Mouse (Mus musculus) testis, adult 2 months (tissue): ENCODE results near the gene Ascl2. TPM values are rescaled to one million over a fixed set of nuclear protein-coding genes. Genes with fewer than 3 reads are reported as not detected.
A peak's percentile ranks its signal among the peaks of the same experiment; 100 is the strongest.

ENCODE experiments used
- H3K27ac ChIP-seq: fragments of 200-500 bp; 2 replicates; pipeline ENCODE4 v1.5.1; 2012; ENCODE audit warnings: low read depth, low read length; ENCODE audit not compliant: control insufficient read depth, insufficient read depth
- H3K27me3 ChIP-seq: fragments of 200-500 bp; 2 replicates; pipeline ENCODE4 v1.6.1; 2012; ENCODE audit warnings: mild to moderate bottlenecking, low read length, moderate library complexity; ENCODE audit not compliant: control insufficient read depth, insufficient read depth
- H3K36me3 ChIP-seq: fragments of 200-500 bp; 2 replicates; pipeline ENCODE4 v1.6.1; 2012; ENCODE audit warnings: mild to moderate bottlenecking, low read length; ENCODE audit not compliant: control insufficient read depth, insufficient read depth
- H3K4me1 ChIP-seq: fragments of 200-500 bp; 2 replicates; pipeline ENCODE4 v1.6.1; 2012; ENCODE audit warnings: low read length; ENCODE audit not compliant: control insufficient read depth, insufficient read depth
- H3K4me3 ChIP-seq: fragments of 200-500 bp; 2 replicates; pipeline ENCODE4 v1.5.1; 2012; ENCODE audit warnings: low read depth, mild to moderate bottlenecking, low read length, moderate library complexity, mixed read lengths; ENCODE audit not compliant: control insufficient read depth
- CTCF ChIP-seq: fragments of 200-500 bp; IDR thresholded peaks from 2 replicates; pipeline ENCODE4 v1.5.1; 2012; ENCODE audit warnings: low read depth, mild to moderate bottlenecking, inconsistent platforms, low read length, moderate library complexity; ENCODE audit not compliant: control insufficient read depth, insufficient read depth, insufficient replicate concordance
- POLR2A ChIP-seq: fragments of 200-500 bp; IDR thresholded peaks from 2 replicates; pipeline ENCODE4 v1.6.1; 2012; ENCODE audit warnings: low read depth, mild to moderate bottlenecking, inconsistent platforms, low read length, moderate library complexity; ENCODE audit not compliant: control insufficient read depth
- polyA plus RNA-seq: library from polyadenylated mRNA; depleted of rRNA; stranded (reverse); fragments of >200 nt; gene quantifications from 2 replicates; pipeline ENCODE4 v1.2.3, GENCODE M21; 2012; rRNA removed

Gene Ascl2
- polyA plus RNA-seq: 1.0 and 1.2 TPM in 2 replicates

- H3K27ac ChIP-seq: no peak within 1 kb of the TSS
Measured at GRCm38 (mm10) chr7:142968809-142969511, at the start of gene Ascl2. Gene Ascl2, minus strand, starts transcription at chr7:142969264.

GRCm38 (mm10) chr7:143017181-143017580 is 48.1 kb upstream of the Ascl2 start:
- Histone ChIP-seq H3K27ac (no peak overlapping the region), H3K4me3 (no peak overlapping the region), H3K27me3 (no peaks in the 10 kb centered on the region), H3K36me3 (no peaks in the 10 kb centered on the region), H3K4me1 (no peaks in the 10 kb centered on the region; the same call in 1 of the 2 replicates)
- no peak for TF ChIP-seq CTCF
- no peak for TF ChIP-seq POLR2A

More at GRCm38 (mm10) chr7:142968809-142969511, at the start of gene Ascl2:
- Histone ChIP-seq H3K36me3 (no peaks in the 10 kb centered on the region), H3K27me3 (no peaks in the 10 kb centered on the region), H3K4me1 (peaks cover 14% of the 10 kb centered on the region), H3K4me3 (peak within 1 kb of the TSS; percentile 50)
- TF ChIP-seq CTCF (no peak), POLR2A (no peak)

GRCm38 (mm10) chr7:143016424-143017142 is 47.5 kb upstream of the Ascl2 start:
- H3K27ac ChIP-seq: no peak overlapping the region
- no peaks in the 10 kb centered on the region; the same call in 1 of the 2 replicates for H3K4me1 ChIP-seq
- no peaks in the 10 kb centered on the region for H3K36me3 ChIP-seq
- H3K4me3 ChIP-seq: no peak overlapping the region
- TF ChIP-seq POLR2A (no peak), CTCF (no peak)
- H3K27me3 ChIP-seq: no peaks in the 10 kb centered on the region

- Histone ChIP-seq H3K27me3 (no peaks in the 10 kb centered on the region), H3K4me3 (no peak overlapping the region), H3K27ac (no peak overlapping the region), H3K4me1 (no peaks in the 10 kb centered on the region; the same call in 1 of the 2 replicates), H3K36me3 (no peaks in the 10 kb centered on the region)
- no peak for TF ChIP-seq POLR2A
- TF ChIP-seq CTCF: no peak
Measured at GRCm38 (mm10) chr7:143015755-143016423, 46.8 kb upstream of the Ascl2 start.

- no peak overlapping the region for H3K4me3 ChIP-seq
- no peaks in the 10 kb centered on the region for H3K36me3 ChIP-seq
- no peaks in the 10 kb centered on the region for H3K27me3 ChIP-seq
- TF ChIP-seq POLR2A: no peak
- TF ChIP-seq CTCF: no peak
- no peaks in the 10 kb centered on the region; the same call in 1 of the 2 replicates for H3K4me1 ChIP-seq
- H3K27ac ChIP-seq: no peak overlapping the region
Measured at GRCm38 (mm10) chr7:143014862-143015659, 46.0 kb upstream of the Ascl2 start.

- Histone ChIP-seq H3K27me3 (no peaks in the 10 kb centered on the region), H3K4me1 (no peaks in the 10 kb centered on the region; the same call in 1 of the 2 replicates), H3K36me3 (no peaks in the 10 kb centered on the region), H3K27ac (no peak overlapping the region), H3K4me3 (no peak overlapping the region)
- TF ChIP-seq POLR2A (no peak), CTCF (no peak)
Measured at GRCm38 (mm10) chr7:143013420-143014178, 44.5 kb upstream of the Ascl2 start.
